ENCODE assay signal across 16 mouse cellular contexts in the genomic region with DNA sequence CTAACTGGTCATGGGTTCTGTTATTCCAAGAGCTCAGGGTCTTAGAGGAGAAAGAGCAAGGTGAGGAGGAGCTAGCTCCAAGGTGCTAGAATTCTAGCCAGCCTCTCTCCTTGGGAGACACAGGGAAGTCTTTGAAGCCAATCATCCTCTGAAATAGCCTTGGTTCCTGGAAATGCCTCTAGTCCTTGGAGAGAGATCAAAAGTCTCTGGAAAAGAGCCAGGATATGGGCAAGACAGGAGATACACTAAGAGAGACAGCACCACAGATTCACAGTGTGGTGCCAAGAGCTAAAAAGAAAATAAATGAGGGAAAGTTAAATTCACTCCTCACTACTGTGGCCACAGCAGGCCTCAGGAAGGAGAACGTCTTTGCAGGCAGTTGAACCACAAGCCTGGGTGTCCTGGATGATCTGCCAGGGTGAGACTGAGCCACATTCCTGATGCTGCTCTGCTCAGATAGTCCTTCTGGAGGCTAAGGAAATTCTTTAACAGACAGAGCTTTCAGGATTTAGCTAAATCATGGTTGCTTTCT.
A peak's percentile ranks its signal among the peaks of the same experiment; 100 is the strongest.
DNase-seq lines count a peak whose midpoint lies in the region; ATAC-seq lines count a peak whose summit lies in the region.
"Had no signal": no experiment of that assay in that cellular context is flagged by ENCODE, and none has a peak within 500 bp of the region (broad histone marks: within the 10 kb centered on the region; RNA-seq: fewer than 3 reads in every experiment).

No protein-coding gene starts in this region.

- no peaks in the 10 kb centered on the region for H3K36me3 ChIP-seq in forebrain, embryonic 13.5 days (ENCODE audit: poor library complexity, severe bottlenecking)
- H3K36me3 ChIP-seq: embryonic facial prominence, embryonic 13.5 days; forebrain, embryonic 12.5 days; hindbrain, embryonic 15.5 days; midbrain, embryonic 15.5 days had no signal

- no peaks in the 10 kb centered on the region for H3K27me3 ChIP-seq in forebrain, embryonic 13.5 days
- H3K27me3 ChIP-seq: embryonic facial prominence, embryonic 13.5 days; forebrain, embryonic 12.5 days; hindbrain, embryonic 15.5 days; midbrain, embryonic 15.5 days had no signal

- 82% methylated on average over 1 of the region's 1 CpGs for WGBS in forebrain, embryonic 13.5 days

- no peak overlapping the region for H3K9ac ChIP-seq in forebrain, embryonic 13.5 days
- H3K9ac ChIP-seq: embryonic facial prominence, embryonic 13.5 days; forebrain, embryonic 12.5 days; hindbrain, embryonic 15.5 days; midbrain, embryonic 15.5 days had no signal

- DNase-seq in gastrocnemius, adult 18-20 months (ENCODE audit: low spot score): peak; percentile 15
- no peak for DNase-seq in gastrocnemius, postnatal 10 days
- peak; percentile 11 to 26 for DNase-seq in kidney, postnatal 36 days
- DNase-seq in kidney, adult 11 months: no peak
- peak; percentile 4 for DNase-seq in cerebellum, adult 11 months
- peak; percentile 30 to 37 for DNase-seq in cerebellum, postnatal 25 days
- DNase-seq: B cell, adult 2 months; layer of hippocampus, adult 9-11 months; right cerebral cortex, postnatal 25 days; thymus, adult 18-20 months had no signal

- no peak overlapping the region for H3K27ac ChIP-seq in forebrain, embryonic 13.5 days
- H3K27ac ChIP-seq: embryonic facial prominence, embryonic 13.5 days; forebrain, embryonic 12.5 days; hindbrain, embryonic 15.5 days; midbrain, embryonic 15.5 days had no signal

- H3K4me2 ChIP-seq in forebrain, embryonic 13.5 days: no peak overlapping the region
- H3K4me2 ChIP-seq: embryonic facial prominence, embryonic 13.5 days; forebrain, embryonic 12.5 days; hindbrain, embryonic 15.5 days; midbrain, embryonic 15.5 days had no signal

- H3K4me3 ChIP-seq in forebrain, embryonic 13.5 days: no peak overlapping the region
- H3K4me3 ChIP-seq: embryonic facial prominence, embryonic 13.5 days; forebrain, embryonic 12.5 days; hindbrain, embryonic 15.5 days; midbrain, embryonic 15.5 days had no signal

- H3K4me1 ChIP-seq in forebrain, embryonic 13.5 days: no peaks in the 10 kb centered on the region
- H3K4me1 ChIP-seq: embryonic facial prominence, embryonic 13.5 days; forebrain, embryonic 12.5 days; hindbrain, embryonic 15.5 days; midbrain, embryonic 15.5 days had no signal

- peaks cover 10% of the 10 kb centered on the region; the same call in 1 of the 2 replicates for H3K9me3 ChIP-seq in forebrain, embryonic 13.5 days (replicated peaks)
- H3K9me3 ChIP-seq: hindbrain, embryonic 15.5 days; midbrain, embryonic 15.5 days had no signal

- ATAC-seq in forebrain, embryonic 13.5 days: no peak
- ATAC-seq in inflammation-experienced regulatory T-cells, adult 6 months: no peak
- ATAC-seq: midbrain, embryonic 15.5 days had no signal

Comparison
In these comparisons a context has a peak if more than half of its experiments do, and no peak if none do; other contexts are left out.
1. DNase-seq: peak in gastrocnemius, adult 18-20 months (single experiment), kidney, postnatal 36 days (2 of 2), cerebellum, adult 11 months (single experiment) and cerebellum, postnatal 25 days (2 of 2); none in gastrocnemius, postnatal 10 days (single experiment) and kidney, adult 11 months (single experiment).